Mouse (Mus musculus) telencephalon, adult 2 months (tissue): ENCODE results near the gene Gga3.
"Not testable (repeated sequence)": the region's sequence is repeated elsewhere in the genome, so short reads cannot be mapped to it uniquely, and the experiment has no call there.

ENCODE experiments used
- DNase-seq: peaks from one replicate; pipeline ENCODE4 v3.0.0-alpha.2; 2011; ENCODE audit warnings: low read depth, low spot score

The Gga3 gene

GRCm38 (mm10) chr11:115603476-115604303 lies at the start of gene Gga3, which contains the start of gene Mrps7:
Gga3 (minus strand) TSS chr11:115604051.
Mrps7 (plus strand) TSS chr11:115603925.
- DNase-seq = peak; percentile 69

DNA sequence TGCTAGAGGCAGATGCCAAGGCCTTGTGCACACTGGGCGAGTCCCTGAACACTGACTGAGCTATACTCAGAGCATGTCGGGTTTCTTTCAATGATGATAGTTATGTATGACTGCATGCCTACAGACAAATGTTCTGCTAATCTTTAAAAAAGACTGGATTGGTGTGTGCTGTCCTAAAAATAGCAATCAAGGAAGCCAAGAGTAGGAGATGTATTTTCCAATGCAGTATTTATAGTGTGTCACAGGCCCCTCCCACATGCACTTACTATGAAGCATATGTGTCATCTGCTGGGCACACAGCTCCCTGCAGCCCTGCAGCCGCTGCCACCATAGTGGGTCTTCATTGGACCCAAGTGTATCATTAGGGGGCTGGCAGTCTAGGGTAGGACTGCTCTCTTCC lies 49.3 kb upstream of the Gga3 start:
- peak; percentile 71 for DNase-seq

DNA sequence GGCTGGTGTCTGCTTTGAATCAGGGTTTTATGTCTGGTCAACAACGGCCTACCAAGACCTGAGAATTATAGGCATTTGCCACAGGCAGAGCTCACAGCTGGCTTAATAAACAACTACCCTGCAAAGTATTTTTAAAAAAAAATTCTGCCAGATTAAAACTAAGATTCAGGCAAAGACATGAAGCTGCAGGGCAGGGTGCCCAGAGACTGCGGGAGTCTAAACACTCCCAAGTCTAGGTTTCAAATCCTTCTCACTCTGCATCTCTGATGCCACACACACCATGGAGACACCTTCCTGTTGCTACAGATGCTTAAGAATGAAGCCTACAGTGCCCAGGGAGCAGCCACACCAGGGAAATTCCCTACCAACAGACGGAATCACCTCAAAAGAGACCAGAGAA lies 47.8 kb upstream of the Gga3 start:
- no peak for DNase-seq

DNA sequence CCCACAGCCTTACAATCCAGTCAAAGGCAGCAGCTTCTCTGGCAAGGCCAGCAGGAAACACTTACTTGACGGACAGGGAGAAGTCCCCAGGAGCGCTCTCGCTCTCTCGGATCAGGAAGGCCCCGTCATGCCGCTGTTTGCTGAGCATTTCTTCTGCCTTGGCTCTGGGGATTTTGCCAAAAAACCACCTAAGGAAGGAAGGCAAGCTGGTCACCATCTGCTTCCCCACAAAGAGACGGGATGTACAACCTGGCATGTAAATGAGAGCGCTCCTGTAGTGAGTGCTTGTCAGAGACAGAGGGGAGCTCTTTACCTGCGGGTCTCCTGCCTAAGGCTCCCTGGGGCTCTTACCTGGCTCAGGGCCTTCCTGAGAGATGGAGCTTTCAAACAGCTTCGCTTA lies 45.9 kb upstream of the Gga3 start:
- peak; percentile 68 for DNase-seq

DNA sequence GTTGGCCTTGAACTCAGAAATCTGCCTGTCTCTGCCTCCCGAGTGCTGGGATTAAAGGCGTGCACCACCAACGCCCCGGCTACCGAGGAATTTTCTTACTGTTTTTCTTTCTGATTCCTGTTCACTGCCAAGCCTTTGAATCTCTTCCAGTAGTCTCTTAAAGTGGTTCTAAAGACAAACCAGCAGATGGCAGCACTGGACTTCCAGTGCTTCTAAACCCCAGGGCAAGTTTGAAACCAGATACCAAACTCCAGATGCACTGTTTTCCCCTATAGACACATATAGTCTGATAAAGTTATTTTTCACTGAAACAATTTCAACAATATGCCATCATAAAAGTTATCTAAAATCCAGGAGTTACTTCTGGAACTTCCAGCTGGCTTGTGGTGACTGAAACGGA lies 43.6 kb upstream of the Gga3 start:
- DNase-seq = peak; percentile 69

GRCm38 (mm10) chr11:115646439-115646838 lies 42.6 kb upstream of the Gga3 start:
- no peak for DNase-seq

DNA sequence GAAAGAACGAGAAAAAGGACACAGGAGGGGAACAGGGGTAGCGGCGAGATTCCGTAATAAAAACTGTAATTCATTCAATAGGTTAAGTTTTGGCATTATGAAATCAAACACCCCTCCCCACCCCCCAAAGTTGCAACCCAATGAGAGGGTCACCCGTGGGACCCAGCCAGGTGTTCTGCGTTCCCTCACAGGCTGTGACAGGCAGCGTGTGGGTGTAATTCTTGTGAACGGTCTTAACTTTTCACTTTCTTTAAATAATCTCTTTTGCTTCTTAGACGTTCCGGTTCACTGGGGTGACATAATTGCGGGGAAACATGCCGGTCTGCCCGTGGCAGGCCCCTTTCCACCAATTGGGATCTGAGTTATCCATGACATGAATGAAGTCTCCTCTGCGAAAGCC lies 41.6 kb upstream of the Gga3 start:
- DNase-seq = not testable (repeated sequence)

DNA sequence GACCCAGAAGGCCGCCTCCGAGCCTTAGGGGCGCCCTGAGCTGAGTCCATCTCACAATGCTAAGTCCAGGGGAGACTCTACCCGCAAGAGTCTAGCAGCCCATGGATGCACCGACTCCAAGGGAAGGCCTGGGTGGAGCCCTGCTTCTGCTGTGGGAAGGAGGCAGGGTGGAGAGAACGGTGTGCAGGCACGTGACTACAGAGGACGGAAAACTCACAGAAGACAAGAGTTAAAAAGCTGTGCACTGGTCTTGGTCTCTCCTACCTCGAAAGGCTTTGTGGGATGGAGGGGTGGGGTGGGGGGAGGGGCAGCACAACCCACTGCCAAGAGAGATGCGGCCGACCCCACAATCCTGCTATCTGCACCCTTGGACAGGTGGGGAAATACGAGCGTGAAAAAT lies 40.5 kb upstream of the Gga3 start:
- no peak for DNase-seq

- DNase-seq = no peak
Measured at GRCm38 (mm10) chr11:115643265-115643664, 39.4 kb upstream of the Gga3 start.

- DNase-seq = no peak
Measured at GRCm38 (mm10) chr11:115642705-115643104, 38.9 kb upstream of the Gga3 start.

DNA sequence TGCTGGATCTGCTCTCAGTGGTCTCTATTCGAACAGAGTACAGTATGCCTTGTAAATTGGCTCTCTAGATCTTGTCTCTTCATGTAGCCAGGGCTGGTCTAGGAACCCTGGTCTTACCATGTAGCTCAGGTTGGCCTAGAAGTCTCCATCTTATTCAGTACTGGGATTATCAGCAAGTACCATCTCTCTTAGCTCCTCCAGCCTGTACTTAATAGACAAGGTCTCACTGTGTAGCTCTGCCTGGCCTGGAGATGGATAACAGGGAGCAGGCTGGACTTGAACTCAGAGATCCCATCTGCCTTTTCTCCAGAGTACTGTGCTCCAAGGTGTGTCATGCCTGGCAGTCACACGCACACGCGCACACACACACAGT lies 37.8 kb upstream of the Gga3 start:
- no peak for DNase-seq

- DNase-seq = no peak
Measured at GRCm38 (mm10) chr11:115640978-115641663, 37.3 kb upstream of the Gga3 start.

- no peak for DNase-seq
Measured at GRCm38 (mm10) chr11:115640311-115640828, 36.5 kb upstream of the Gga3 start.

- no peak for DNase-seq
Measured at GRCm38 (mm10) chr11:115639540-115639939, 35.7 kb upstream of the Gga3 start.

GRCm38 (mm10) chr11:115638498-115639409 lies 34.9 kb upstream of the Gga3 start:
- DNase-seq = no peak

- no peak for DNase-seq
Measured at GRCm38 (mm10) chr11:115636960-115637359, 33.1 kb upstream of the Gga3 start.

- DNase-seq = no peak
Measured at GRCm38 (mm10) chr11:115635484-115635883, 31.6 kb upstream of the Gga3 start.

DNA sequence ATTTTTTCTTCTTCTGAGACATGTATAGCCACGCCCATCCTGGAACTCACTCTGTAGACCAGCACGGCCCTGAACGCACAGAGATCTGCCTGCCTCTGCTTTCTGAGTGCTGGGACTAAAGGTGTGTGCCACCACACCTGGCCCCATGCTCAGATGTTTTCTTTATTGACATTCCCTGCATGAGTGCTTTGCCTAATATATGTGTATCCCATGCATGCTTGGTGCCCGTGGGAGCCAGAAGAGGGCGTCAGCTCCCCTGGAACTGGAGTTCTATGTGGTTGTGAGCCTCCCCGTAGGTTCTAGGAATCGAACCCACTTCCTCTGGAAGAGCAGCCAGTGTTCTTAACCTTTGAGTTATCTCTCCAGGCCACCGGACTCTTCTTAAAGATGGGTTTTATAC lies 31.2 kb upstream of the Gga3 start:
- DNase-seq = no peak

DNA sequence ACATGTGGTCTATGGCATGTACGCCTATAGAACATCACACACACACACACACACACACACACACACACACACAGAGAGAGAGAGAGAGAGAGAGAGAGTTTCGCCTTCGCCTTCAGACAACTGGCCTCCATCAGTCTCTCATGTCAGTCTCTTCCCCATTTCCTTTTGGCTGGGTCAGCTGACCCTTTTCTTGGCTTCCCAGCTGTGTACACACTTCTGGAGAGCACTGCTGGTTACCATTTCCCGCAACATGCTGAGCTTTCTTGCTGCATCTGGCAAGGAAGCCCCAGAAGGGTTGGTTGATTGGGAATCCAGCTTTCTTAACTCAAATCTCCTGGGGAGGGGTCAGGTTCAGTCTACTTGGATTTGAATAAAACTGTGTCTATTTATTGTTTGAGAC lies 30.3 kb upstream of the Gga3 start:
- DNase-seq = no peak

- DNase-seq = no peak
Measured at GRCm38 (mm10) chr11:115632862-115633261, 29.0 kb upstream of the Gga3 start.

DNA sequence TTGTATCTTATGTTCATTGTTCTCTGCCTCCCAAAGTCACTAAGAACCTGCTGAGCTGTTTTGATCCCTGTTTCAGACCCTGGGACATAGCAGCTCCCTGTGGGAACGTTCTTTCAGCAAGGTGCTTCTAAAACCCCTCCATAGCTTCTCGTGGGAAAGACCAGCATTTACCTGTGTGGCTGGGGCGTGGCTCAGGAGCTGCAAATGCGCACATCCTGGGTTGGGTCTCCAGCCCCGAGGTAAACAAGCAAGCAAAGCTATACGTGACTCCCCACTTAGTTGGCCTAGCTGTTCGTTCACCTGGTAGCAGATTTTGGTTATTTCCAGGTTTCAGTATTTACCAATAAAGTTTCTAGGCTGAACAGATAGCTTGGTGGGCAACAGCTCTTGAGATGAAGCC lies 28.4 kb upstream of the Gga3 start:
- DNase-seq = no peak

DNA sequence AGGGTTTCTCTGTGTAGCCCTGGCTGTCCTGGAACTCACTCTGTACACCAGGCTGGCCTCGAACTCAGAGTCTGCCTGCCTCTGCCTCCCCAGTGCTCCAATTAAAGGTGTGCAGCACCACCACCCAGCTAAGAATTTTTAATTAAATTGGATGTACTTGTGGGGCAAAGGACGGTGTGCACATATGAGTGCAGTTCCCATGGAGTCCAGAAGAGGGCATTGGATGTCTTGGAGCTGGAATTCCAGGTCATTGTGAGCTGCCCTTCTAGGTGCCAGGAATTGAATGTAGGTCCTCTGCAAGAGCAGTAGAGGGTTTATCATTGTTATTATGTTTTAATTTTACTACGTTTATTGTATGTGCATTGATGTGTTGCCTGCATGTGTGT lies 27.6 kb upstream of the Gga3 start:
- DNase-seq = no peak
